Comparison of ENCODE assay signal across 8 mouse cellular contexts in genomic region chrX:13207512-13208341, GRCm38 (mm10).
DNase-seq lines count a peak whose midpoint lies in the region; ATAC-seq and TF ChIP-seq lines count a peak whose summit lies in the region.

No protein-coding gene starts in this region.

- TF ChIP-seq CTCF in gastrocnemius, adult 2 months (IDR thresholded peaks at IDR 0.05) = peak; percentile 98; the same call in 1 of the 2 replicates
- TF ChIP-seq CTCF in hindbrain, postnatal 0 days (IDR thresholded peaks at IDR 0.05; ENCODE audit: low read depth) = peak; percentile 96
- peak; percentile 93 for TF ChIP-seq CTCF in left cerebral cortex, adult 2 months (IDR thresholded peaks at IDR 0.05)

- WGBS in hindbrain, postnatal 0 days = 27% methylated on average over 23 of the region's 23 CpGs
- 26% methylated on average over 20 of the region's 23 CpGs for WGBS in macrophage (ENCODE audit: missing documents)

- peak; percentile 90 for DNase-seq in gastrocnemius, adult 2 months
- DNase-seq in hindbrain, postnatal 0 days (ENCODE audit: low spot score) = peak; percentile 96
- DNase-seq in left cerebral cortex, adult 2 months (ENCODE audit: extremely low spot score in 1 of 2, low spot score in 2 of 2) = peak; percentile 84 to 91
- peak; percentile 84 for DNase-seq in retina, postnatal 7 days (ENCODE audit: low read depth, low spot score)
- DNase-seq in urinary bladder, adult 18-20 months (ENCODE audit: low spot score in 2 of 2) = peak; percentile 68 to 82

- no peaks in the 10 kb centered on the region for H3K4me1 ChIP-seq in hindbrain, postnatal 0 days (ENCODE audit: insufficient read depth, low read length)

- no peaks in the 10 kb centered on the region for H3K9me3 ChIP-seq in hindbrain, postnatal 0 days (ENCODE audit: low read length)

- peak overlapping the region; percentile 61 for H3K4me3 ChIP-seq in gastrocnemius, adult 2 months
- H3K4me3 ChIP-seq in hindbrain, postnatal 0 days (ENCODE audit: low read length) = peak overlapping the region; percentile 24
- H3K4me3 ChIP-seq in left cerebral cortex, adult 2 months = peak overlapping the region; percentile 34
- peak overlapping the region; percentile 7; the same call in 1 of the 2 replicates for H3K4me3 ChIP-seq in macrophage (ENCODE audit: inconsistent target)

- H3K4me2 ChIP-seq in hindbrain, postnatal 0 days (ENCODE audit: low read depth, low read length) = peak overlapping the region; percentile 50

- intact Hi-C loops in gastrocnemius, adult 2 months (cut with DNase I) = no loop called here
- intact Hi-C loops in left cerebral cortex, adult 2 months (cut with DNase I) = loop anchor here (10.0 kb wide), 2 partner anchors 523 to 663 kb away; no protein-coding TSS in a partner anchor

- peak overlapping the region; percentile 60 for H3K27ac ChIP-seq in gastrocnemius, adult 2 months
- peak overlapping the region; percentile 45; the same call in 1 of the 2 replicates for H3K27ac ChIP-seq in hindbrain, postnatal 0 days
- peak overlapping the region; percentile 54; the same call in 1 of the 2 replicates for H3K27ac ChIP-seq in left cerebral cortex, adult 2 months
- H3K27ac ChIP-seq in macrophage = no peak overlapping the region

- no peaks in the 10 kb centered on the region for H3K27me3 ChIP-seq in hindbrain, postnatal 0 days (ENCODE audit: insufficient read depth, low read length)

- no peaks in the 10 kb centered on the region for H3K79me2 ChIP-seq in macrophage (ENCODE audit: inconsistent target)

- no peaks in the 10 kb centered on the region for H3K36me3 ChIP-seq in hindbrain, postnatal 0 days (ENCODE audit: insufficient read depth, low read length)
- no peaks in the 10 kb centered on the region for H3K36me3 ChIP-seq in macrophage (ENCODE audit: inconsistent target)

- no peak overlapping the region; the same call in 1 of the 2 replicates for H3K9ac ChIP-seq in hindbrain, postnatal 0 days (replicated peaks; ENCODE audit: low read length)

- peak; percentile 87 for ATAC-seq in activated CD4-positive, CD25-positive, alpha-beta regulatory T cell, adult 4 months
- peak; percentile 94 for ATAC-seq in common myeloid progenitor, adult 5-6 weeks (replicated peaks; ENCODE audit: low read depth, poor library complexity, severe bottlenecking)
- peak; percentile 96 for ATAC-seq in hindbrain, postnatal 0 days

Comparison
In these comparisons a context has a peak if more than half of its experiments do, and no peak if none do; other contexts are left out.
1. H3K4me3 ChIP-seq: peak in every context shown above with its lines; median percentile 61 in gastrocnemius, adult 2 months; 34 in left cerebral cortex, adult 2 months; 24 in hindbrain, postnatal 0 days; 7 in macrophage.